Mouse (Mus musculus): ENCODE measurements around the gene Ust. TPM values are rescaled to one million over a fixed set of nuclear protein-coding genes. Genes with fewer than 3 reads are reported as not detected.

The Ust gene
- polyA plus RNA-seq, 1 experiment from 2014 or later, result 11.2 TPM

- Histone ChIP-seq H3K4me2 (no peak overlapping the region), H3K36me3 (no peaks in the 10 kb centered on the region), H3K27me3 (replicated peaks) (no peaks in the 10 kb centered on the region), H3K9ac (replicated peaks) (no peak overlapping the region), H3K4me1 (peaks cover 10% of the 10 kb centered on the region; the same call in 1 of the 2 replicates), H3K9me3 (replicated peaks) (no peaks in the 10 kb centered on the region), H3K27ac (replicated peaks) (no peak overlapping the region), H3K4me3 (replicated peaks) (no peak overlapping the region)
- 83% methylated on average over 13 of the region's 13 CpGs for WGBS
- ATAC-seq (ENCODE audit: low FRiP score), result no peak
These were observed 19.4 kb downstream of the Ust start for GRCm38 (mm10) chr10:8498951-8499891.

GRCm38 (mm10) chr10:8495543-8496141 is 23.0 kb downstream of the Ust start:
- peaks cover 10% of the 10 kb centered on the region; the same call in 1 of the 2 replicates for H3K4me1 ChIP-seq
- ATAC-seq (ENCODE audit: low FRiP score), result no peak
- WGBS, result 18% methylated on average over 5 of the region's 5 CpGs

GRCm38 (mm10) chr10:8491909-8492591 is 26.6 kb downstream of the Ust start:
- Histone ChIP-seq H3K36me3 (no peaks in the 10 kb centered on the region), H3K9ac (replicated peaks) (no peak overlapping the region), H3K4me3 (replicated peaks) (no peak overlapping the region), H3K4me2 (no peak overlapping the region), H3K9me3 (replicated peaks) (no peaks in the 10 kb centered on the region), H3K27me3 (replicated peaks) (no peaks in the 10 kb centered on the region), H3K4me1 (peaks cover 10% of the 10 kb centered on the region; the same call in 1 of the 2 replicates), H3K27ac (replicated peaks) (no peak overlapping the region)
- WGBS, result 84% methylated on average over 1 of the region's 1 CpGs
- no peak for ATAC-seq (ENCODE audit: low FRiP score)

More at GRCm38 (mm10) chr10:8495543-8496141, 23.0 kb downstream of the Ust start:
- H3K27me3 ChIP-seq (replicated peaks), result no peaks in the 10 kb centered on the region
- no peak overlapping the region for H3K4me2 ChIP-seq
- H3K4me3 ChIP-seq (replicated peaks), result no peak overlapping the region
- no peak overlapping the region for H3K9ac ChIP-seq (replicated peaks)
- no peaks in the 10 kb centered on the region for H3K9me3 ChIP-seq (replicated peaks)
- H3K36me3 ChIP-seq, result no peaks in the 10 kb centered on the region
- peak overlapping the region; percentile 41; the same call in 1 of the 2 replicates for H3K27ac ChIP-seq (replicated peaks)

GRCm38 (mm10) chr10:8487388-8487787 is 31.2 kb downstream of the Ust start:
- Histone ChIP-seq H3K27ac (replicated peaks) (no peak overlapping the region), H3K27me3 (replicated peaks) (no peaks in the 10 kb centered on the region), H3K4me2 (no peak overlapping the region), H3K9ac (replicated peaks) (no peak overlapping the region), H3K9me3 (replicated peaks) (no peaks in the 10 kb centered on the region), H3K4me3 (replicated peaks) (no peak overlapping the region), H3K36me3 (no peaks in the 10 kb centered on the region), H3K4me1 (no peaks in the 10 kb centered on the region)
- WGBS, result 57% methylated on average over 2 of the region's 2 CpGs
- ATAC-seq (ENCODE audit: low FRiP score), result no peak

- Histone ChIP-seq H3K4me3 (replicated peaks) (no peak overlapping the region), H3K9me3 (replicated peaks) (no peaks in the 10 kb centered on the region), H3K27ac (replicated peaks) (no peak overlapping the region), H3K4me1 (no peaks in the 10 kb centered on the region), H3K36me3 (no peaks in the 10 kb centered on the region), H3K4me2 (no peak overlapping the region), H3K27me3 (replicated peaks) (no peaks in the 10 kb centered on the region), H3K9ac (replicated peaks) (no peak overlapping the region)
- 96% methylated on average over 4 of the region's 4 CpGs for WGBS
- ATAC-seq (ENCODE audit: low FRiP score), result no peak
These were observed 34.1 kb downstream of the Ust start for GRCm38 (mm10) chr10:8484487-8484886.

GRCm38 (mm10) chr10:8482779-8483178 is 35.8 kb downstream of the Ust start:
- Histone ChIP-seq H3K9ac (replicated peaks) (no peak overlapping the region), H3K9me3 (replicated peaks) (no peaks in the 10 kb centered on the region), H3K4me1 (no peaks in the 10 kb centered on the region), H3K4me2 (no peak overlapping the region), H3K27me3 (replicated peaks) (no peaks in the 10 kb centered on the region), H3K4me3 (replicated peaks) (no peak overlapping the region), H3K27ac (replicated peaks) (no peak overlapping the region), H3K36me3 (no peaks in the 10 kb centered on the region)
- WGBS, result 87% methylated on average over 4 of the region's 4 CpGs
- no peak for ATAC-seq (ENCODE audit: low FRiP score)

GRCm38 (mm10) chr10:8479779-8480178 is 38.8 kb downstream of the Ust start:
- WGBS, result 96% methylated on average over 2 of the region's 2 CpGs
- ATAC-seq (ENCODE audit: low FRiP score), result no peak

GRCm38 (mm10) chr10:8477936-8478335 is 40.7 kb downstream of the Ust start:
- Histone ChIP-seq H3K9ac (replicated peaks) (no peak overlapping the region), H3K9me3 (replicated peaks) (no peaks in the 10 kb centered on the region), H3K4me1 (no peaks in the 10 kb centered on the region), H3K4me3 (replicated peaks) (no peak overlapping the region), H3K36me3 (no peaks in the 10 kb centered on the region), H3K27ac (replicated peaks) (no peak overlapping the region), H3K4me2 (no peak overlapping the region), H3K27me3 (replicated peaks) (no peaks in the 10 kb centered on the region)
- WGBS, result 90% methylated on average over 8 of the region's 8 CpGs
- ATAC-seq (ENCODE audit: low FRiP score), result no peak

More at GRCm38 (mm10) chr10:8479779-8480178, 38.8 kb downstream of the Ust start:
- no peaks in the 10 kb centered on the region for H3K36me3 ChIP-seq
- no peaks in the 10 kb centered on the region for H3K9me3 ChIP-seq (replicated peaks)
- H3K4me2 ChIP-seq, result no peak overlapping the region
- no peak overlapping the region for H3K9ac ChIP-seq (replicated peaks)
- H3K4me3 ChIP-seq (replicated peaks), result no peak overlapping the region
- no peak overlapping the region for H3K27ac ChIP-seq (replicated peaks)
- H3K4me1 ChIP-seq, result no peaks in the 10 kb centered on the region
- H3K27me3 ChIP-seq (replicated peaks), result no peaks in the 10 kb centered on the region

- H3K9me3 ChIP-seq (replicated peaks), result no peaks in the 10 kb centered on the region
- no peaks in the 10 kb centered on the region for H3K4me1 ChIP-seq
- no peak overlapping the region for H3K4me2 ChIP-seq
- H3K27me3 ChIP-seq (replicated peaks), result no peaks in the 10 kb centered on the region
- no peak overlapping the region for H3K4me3 ChIP-seq (replicated peaks)
- H3K36me3 ChIP-seq, result no peaks in the 10 kb centered on the region
- H3K9ac ChIP-seq (replicated peaks), result no peak overlapping the region
- no peak for ATAC-seq (ENCODE audit: low FRiP score)
- no peak overlapping the region for H3K27ac ChIP-seq (replicated peaks)
- WGBS, result 90% methylated on average over 12 of the region's 12 CpGs
These were observed 46.6 kb downstream of the Ust start for GRCm38 (mm10) chr10:8471995-8472394.

GRCm38 (mm10) chr10:8471012-8471411 is 47.6 kb downstream of the Ust start:
- H3K9me3 ChIP-seq (replicated peaks), result no peaks in the 10 kb centered on the region
- H3K27me3 ChIP-seq (replicated peaks), result no peaks in the 10 kb centered on the region
- no peaks in the 10 kb centered on the region for H3K36me3 ChIP-seq
- no peak overlapping the region for H3K9ac ChIP-seq (replicated peaks)
- 69% methylated on average over 5 of the region's 5 CpGs for WGBS
- ATAC-seq (ENCODE audit: low FRiP score), result no peak
- no peak overlapping the region for H3K27ac ChIP-seq (replicated peaks)
- H3K4me1 ChIP-seq, result no peaks in the 10 kb centered on the region
- H3K4me3 ChIP-seq (replicated peaks), result no peak overlapping the region
- no peak overlapping the region for H3K4me2 ChIP-seq

- ATAC-seq (ENCODE audit: low FRiP score), result no peak
- H3K4me3 ChIP-seq (replicated peaks), result no peak overlapping the region
- H3K4me1 ChIP-seq, result no peaks in the 10 kb centered on the region
- H3K27ac ChIP-seq (replicated peaks), result no peak overlapping the region
- no peak overlapping the region for H3K9ac ChIP-seq (replicated peaks)
- H3K4me2 ChIP-seq, result no peak overlapping the region
- no peaks in the 10 kb centered on the region for H3K36me3 ChIP-seq
- 89% methylated on average over 3 of the region's 3 CpGs for WGBS
- H3K27me3 ChIP-seq (replicated peaks), result no peaks in the 10 kb centered on the region
- no peaks in the 10 kb centered on the region for H3K9me3 ChIP-seq (replicated peaks)
These were observed 49.1 kb downstream of the Ust start for GRCm38 (mm10) chr10:8469516-8469915.
